Mouse (Mus musculus) left cerebral cortex, postnatal 25 days (tissue): ENCODE measurements at regions not wholly inside any gene's neighbourhood (a gene's known extent, or its start where the extent isn't known, plus 50 kb on each side); places are given as distances from the start of the nearest gene placed in this dataset.

Source experiments
- DNase-seq, 2 experiments: peaks; one replicate each; pipeline ENCODE4 v3.0.0; 2022; ENCODE audit warnings: low spot score in 2 of 2, mixed read lengths in 1 of 2
- intact Hi-C: fragments of 180-260 bp; cut with DNase I; formaldehyde crosslinking; loops from one replicate; pipeline ENCODE4 v1.15.1; 2025

GRCm38 (mm10) chr6:36004701-36005100 is 383.2 kb upstream of the Chrm2 start:
- intact Hi-C loops = loop anchor here (10.0 kb wide), 2 partner anchors 240 to 620 kb away; no protein-coding TSS in a partner anchor
- peak; percentile 24 to 54 for DNase-seq

GRCm38 (mm10) chr6:36002090-36002489 is 385.8 kb upstream of the Chrm2 start:
- no peak for DNase-seq
- intact Hi-C loops = loop anchor here (10.0 kb wide), 2 partner anchors 243 to 617 kb away; no protein-coding TSS in a partner anchor

GRCm38 (mm10) chr6:35988891-35989290 is 399.0 kb upstream of the Chrm2 start:
- intact Hi-C loops = no loop called here
- peak; percentile 66 to 95 for DNase-seq

GRCm38 (mm10) chr6:35940071-35940470 is 400.4 kb upstream of the Mtpn start:
- DNase-seq = no peak
- intact Hi-C loops = no loop called here

- intact Hi-C loops = no loop called here
- no peak for DNase-seq
These were observed 384.5 kb upstream of the Mtpn start for GRCm38 (mm10) chr6:35924189-35924588.

- intact Hi-C loops = no loop called here
- DNase-seq = no peak
These were observed 358.3 kb upstream of the Mtpn start for GRCm38 (mm10) chr6:35897990-35898389.

GRCm38 (mm10) chr6:35895692-35896091 is 356.0 kb upstream of the Mtpn start:
- no peak for DNase-seq
- intact Hi-C loops = no loop called here

GRCm38 (mm10) chr6:35874671-35875070 is 335.0 kb upstream of the Mtpn start:
- no peak for DNase-seq
- intact Hi-C loops = no loop called here

- DNase-seq = no peak
- intact Hi-C loops = no loop called here
These were observed 331.7 kb upstream of the Mtpn start for GRCm38 (mm10) chr6:35871388-35871787.

- intact Hi-C loops = no loop called here
- DNase-seq = no peak
These were observed 324.5 kb upstream of the Mtpn start for GRCm38 (mm10) chr6:35864218-35864617.

- intact Hi-C loops = no loop called here
- no peak for DNase-seq
These were observed 314.3 kb upstream of the Mtpn start for GRCm38 (mm10) chr6:35853993-35854392.

- intact Hi-C loops = no loop called here
- DNase-seq = no peak
These were observed 277.0 kb upstream of the Mtpn start for GRCm38 (mm10) chr6:35816657-35817056.

- intact Hi-C loops = no loop called here
- DNase-seq = no peak
These were observed 274.8 kb upstream of the Mtpn start for GRCm38 (mm10) chr6:35814476-35814875.

GRCm38 (mm10) chr6:35805738-35806137 is 266.1 kb upstream of the Mtpn start:
- intact Hi-C loops = no loop called here
- no peak for DNase-seq

- intact Hi-C loops = no loop called here
- DNase-seq = no peak
These were observed 264.4 kb upstream of the Mtpn start for GRCm38 (mm10) chr6:35804041-35804440.

GRCm38 (mm10) chr6:35779706-35780105 is 240.0 kb upstream of the Mtpn start:
- intact Hi-C loops = no loop called here
- DNase-seq = no peak

GRCm38 (mm10) chr6:35770907-35771306 is 231.2 kb upstream of the Mtpn start:
- intact Hi-C loops = no loop called here
- no peak for DNase-seq

- DNase-seq = no peak
- intact Hi-C loops = no loop called here
These were observed 220.0 kb upstream of the Mtpn start for GRCm38 (mm10) chr6:35759606-35760246.

- no peak for DNase-seq
- intact Hi-C loops = no loop called here
These were observed 206.3 kb upstream of the Mtpn start for GRCm38 (mm10) chr6:35746034-35746433.

GRCm38 (mm10) chr6:35705587-35705986 is 165.9 kb upstream of the Mtpn start:
- peak in 1 of 2 experiments; percentile 56 for DNase-seq
- intact Hi-C loops = no loop called here

- DNase-seq = no peak
- intact Hi-C loops = no loop called here
These were observed 127.4 kb upstream of the Mtpn start for GRCm38 (mm10) chr6:35667062-35667461.

- intact Hi-C loops = no loop called here
- no peak for DNase-seq
These were observed 111.7 kb upstream of the Mtpn start for GRCm38 (mm10) chr6:35651401-35651800.
